Comparison of ENCODE assay signal across 1 mouse cellular context in the genomic region with DNA sequence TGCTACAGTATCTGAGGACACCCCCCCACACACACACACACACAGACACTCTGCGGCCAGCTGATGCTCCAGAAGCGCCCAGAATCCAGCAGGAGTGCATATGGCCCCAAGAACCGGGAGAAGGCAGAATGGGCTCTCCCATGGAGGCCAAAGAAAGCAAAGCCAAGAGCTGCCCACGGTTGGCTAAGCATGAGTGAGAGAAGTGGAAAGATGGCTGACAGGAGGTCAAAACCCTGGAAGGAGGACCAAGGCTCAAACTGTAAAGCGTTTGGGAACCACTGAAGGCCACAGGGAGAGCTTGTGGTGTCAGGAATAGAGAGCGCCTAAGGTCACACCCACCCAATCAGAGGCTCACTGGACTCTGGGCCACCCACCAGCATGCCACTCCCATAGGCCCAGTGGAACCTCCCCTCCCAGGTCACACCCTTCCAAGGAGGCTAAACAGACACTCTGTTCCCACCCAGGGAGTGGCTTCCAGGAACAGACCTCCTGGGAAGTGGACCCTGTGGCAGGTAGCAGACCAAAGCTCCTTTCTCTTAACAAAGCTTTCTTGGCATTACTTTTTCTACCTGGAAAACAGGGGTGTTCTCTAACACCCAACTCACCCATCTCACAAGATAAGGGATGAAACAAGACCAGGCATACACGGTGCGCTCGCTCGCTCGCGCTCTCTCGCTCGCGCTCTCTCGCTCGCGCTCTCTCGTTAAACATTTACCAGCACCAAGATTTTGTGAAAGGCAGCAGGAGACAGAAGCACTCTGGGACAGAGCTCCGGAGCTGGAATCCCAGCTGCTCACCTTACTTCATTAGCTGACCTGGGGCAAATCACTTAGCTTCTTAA.
TF ChIP-seq lines count a peak whose summit lies in the region.

No protein-coding gene starts in this region.

TF ChIP-seq in MEL, 35 proteins besides CTCF, POLR2A, EP300 and RAD21:
- no peak for TF ChIP-seq MXI1 (IDR thresholded peaks at IDR 0.05; ENCODE audit: low read depth, low read length)
